Mouse (Mus musculus): ENCODE measurements at regions not wholly inside any gene's neighbourhood (a gene's known extent, or its start where the extent isn't known, plus 50 kb on each side); places are given as distances from the start of the nearest gene placed in this dataset.

GRCm38 (mm10) chr10:19463800-19464199, 107.5 kb downstream of the Olig3 start:
- no peak overlapping the region for H3K27ac ChIP-seq (replicated peaks)
- H3K36me3 ChIP-seq = no peaks in the 10 kb centered on the region
- no peak overlapping the region for H3K4me3 ChIP-seq
- H3K9me3 ChIP-seq (replicated peaks) = no peaks in the 10 kb centered on the region
- H3K4me1 ChIP-seq = peaks cover 21% of the 10 kb centered on the region
- 81% methylated on average over 3 of the region's 3 CpGs for WGBS
- DNase-seq (ENCODE audit: low spot score) = no peak
- H3K27me3 ChIP-seq (ENCODE audit: low read depth, poor library complexity, severe bottlenecking) = peaks cover 83% of the 10 kb centered on the region

- WGBS = 17% methylated on average over 5 of the region's 5 CpGs
- DNase-seq (ENCODE audit: low spot score) = no peak
- Histone ChIP-seq H3K27me3 (ENCODE audit: low read depth, poor library complexity, severe bottlenecking) (peaks cover 80% of the 10 kb centered on the region), H3K36me3 (no peaks in the 10 kb centered on the region), H3K4me1 (peaks cover 14% of the 10 kb centered on the region), H3K4me3 (no peak overlapping the region), H3K27ac (replicated peaks) (no peak overlapping the region), H3K9me3 (replicated peaks) (no peaks in the 10 kb centered on the region)
These were observed 108.2 kb downstream of the Olig3 start for GRCm38 (mm10) chr10:19464504-19464903.

GRCm38 (mm10) chr10:19471349-19472040, 115.2 kb downstream of the Olig3 start:
- Histone ChIP-seq H3K36me3 (no peaks in the 10 kb centered on the region), H3K4me3 (no peak overlapping the region), H3K9me3 (replicated peaks) (no peaks in the 10 kb centered on the region), H3K4me1 (no peaks in the 10 kb centered on the region), H3K27me3 (ENCODE audit: low read depth, poor library complexity, severe bottlenecking) (peaks cover 68% of the 10 kb centered on the region), H3K27ac (replicated peaks) (no peak overlapping the region)
- 83% methylated on average over 9 of the region's 9 CpGs for WGBS
- no peak for DNase-seq (ENCODE audit: low spot score)

- Histone ChIP-seq H3K27ac (replicated peaks) (no peak overlapping the region), H3K9me3 (replicated peaks) (no peaks in the 10 kb centered on the region), H3K27me3 (ENCODE audit: low read depth, poor library complexity, severe bottlenecking) (peaks cover 63% of the 10 kb centered on the region), H3K36me3 (no peaks in the 10 kb centered on the region), H3K4me3 (no peak overlapping the region), H3K4me1 (no peaks in the 10 kb centered on the region)
- DNase-seq (ENCODE audit: low spot score) = no peak
- WGBS = 67% methylated on average over 6 of the region's 6 CpGs
These were observed 115.7 kb downstream of the Olig3 start for GRCm38 (mm10) chr10:19472066-19472465.

GRCm38 (mm10) chr10:19472949-19473535, 116.7 kb downstream of the Olig3 start:
- no peak for DNase-seq (ENCODE audit: low spot score)
- Histone ChIP-seq H3K9me3 (replicated peaks) (no peaks in the 10 kb centered on the region), H3K36me3 (no peaks in the 10 kb centered on the region), H3K27me3 (ENCODE audit: low read depth, poor library complexity, severe bottlenecking) (peaks cover 53% of the 10 kb centered on the region), H3K27ac (replicated peaks) (no peak overlapping the region), H3K4me3 (no peak overlapping the region), H3K4me1 (no peaks in the 10 kb centered on the region)
- 85% methylated on average over 3 of the region's 3 CpGs for WGBS

- Histone ChIP-seq H3K27me3 (ENCODE audit: low read depth, poor library complexity, severe bottlenecking) (peaks cover 79% of the 10 kb centered on the region), H3K9me3 (replicated peaks) (no peaks in the 10 kb centered on the region), H3K36me3 (no peaks in the 10 kb centered on the region), H3K4me3 (no peak overlapping the region), H3K27ac (replicated peaks) (no peak overlapping the region), H3K4me1 (peaks cover 20% of the 10 kb centered on the region)
- WGBS = 61% methylated on average over 15 of the region's 15 CpGs
- DNase-seq (ENCODE audit: low spot score) = no peak
These were observed 106.1 kb upstream of the Ifngr1 start for GRCm38 (mm10) chr10:19485537-19486135.

- Histone ChIP-seq H3K4me1 (peaks cover 11% of the 10 kb centered on the region), H3K27ac (replicated peaks) (no peak overlapping the region), H3K27me3 (ENCODE audit: low read depth, poor library complexity, severe bottlenecking) (peaks cover 77% of the 10 kb centered on the region), H3K9me3 (replicated peaks) (no peaks in the 10 kb centered on the region), H3K36me3 (no peaks in the 10 kb centered on the region), H3K4me3 (no peak overlapping the region)
- no peak for DNase-seq (ENCODE audit: low spot score)
- WGBS = 51% methylated on average over 8 of the region's 8 CpGs
These were observed 101.2 kb upstream of the Ifngr1 start for GRCm38 (mm10) chr10:19490500-19490899.

GRCm38 (mm10) chr10:19491513-19492380, 100.0 kb upstream of the Ifngr1 start:
- WGBS = 69% methylated on average over 21 of the region's 21 CpGs
- Histone ChIP-seq H3K9me3 (replicated peaks) (no peaks in the 10 kb centered on the region), H3K27ac (replicated peaks) (no peak overlapping the region), H3K36me3 (no peaks in the 10 kb centered on the region), H3K4me1 (peaks cover 6% of the 10 kb centered on the region; the same call in 1 of the 2 replicates), H3K4me3 (no peak overlapping the region), H3K27me3 (ENCODE audit: low read depth, poor library complexity, severe bottlenecking) (peaks cover 76% of the 10 kb centered on the region)
- DNase-seq (ENCODE audit: low spot score) = peak; percentile 34

- Histone ChIP-seq H3K36me3 (no peaks in the 10 kb centered on the region), H3K9me3 (replicated peaks) (no peaks in the 10 kb centered on the region), H3K27ac (replicated peaks) (no peak overlapping the region), H3K27me3 (ENCODE audit: low read depth, poor library complexity, severe bottlenecking) (peaks cover 48% of the 10 kb centered on the region), H3K4me3 (no peak overlapping the region), H3K4me1 (peaks cover 6% of the 10 kb centered on the region; the same call in 1 of the 2 replicates)
- DNase-seq (ENCODE audit: low spot score) = no peak
- 29% methylated on average over 9 of the region's 9 CpGs for WGBS
These were observed 97.2 kb upstream of the Ifngr1 start for GRCm38 (mm10) chr10:19494461-19495105.

GRCm38 (mm10) chr10:19498112-19498511, 93.6 kb upstream of the Ifngr1 start:
- WGBS = 88% methylated on average over 4 of the region's 4 CpGs
- Histone ChIP-seq H3K4me3 (no peak overlapping the region), H3K27ac (replicated peaks) (no peak overlapping the region), H3K27me3 (ENCODE audit: low read depth, poor library complexity, severe bottlenecking) (peaks cover 20% of the 10 kb centered on the region), H3K9me3 (replicated peaks) (no peaks in the 10 kb centered on the region), H3K36me3 (no peaks in the 10 kb centered on the region), H3K4me1 (peaks cover 6% of the 10 kb centered on the region; the same call in 1 of the 2 replicates)
- DNase-seq (ENCODE audit: low spot score) = no peak

- Histone ChIP-seq H3K36me3 (no peaks in the 10 kb centered on the region), H3K9me3 (replicated peaks) (no peaks in the 10 kb centered on the region), H3K4me1 (no peaks in the 10 kb centered on the region), H3K4me3 (no peak overlapping the region), H3K27ac (replicated peaks) (no peak overlapping the region), H3K27me3 (ENCODE audit: low read depth, poor library complexity, severe bottlenecking) (no peaks in the 10 kb centered on the region; the same call in 1 of the 2 replicates)
- no peak for DNase-seq (ENCODE audit: low spot score)
- WGBS = 92% methylated on average over 4 of the region's 4 CpGs
These were observed 88.9 kb upstream of the Ifngr1 start for GRCm38 (mm10) chr10:19502874-19503273.

Measured in midbrain, embryonic 10.5 days (tissue).